Mouse (Mus musculus) limb, embryonic 11.5 days (tissue): ENCODE measurements around the gene Abhd16a. TPM values are rescaled to one million over a fixed set of nuclear protein-coding genes. Genes with fewer than 3 reads are reported as not detected.

Source experiments
- ATAC-seq: fragments of 200-750 bp; cut with Nextera tagmentation; 2 replicates; pipeline ENCODE4 v1.8.0; 2017; ENCODE audit warnings: low read depth; ENCODE audit not compliant: insufficient number of reproducible peaks, low FRiP score, low TSS enrichment
- DNase-seq: peaks from one replicate; pipeline ENCODE4 v3.0.0-alpha.2; 2015; ENCODE audit warnings: low spot score
- H3K27ac ChIP-seq: fragments of 300-500 bp; sonication (generic); replicated peaks from 2 replicates; pipeline ENCODE4 v1.5.1; 2014; ENCODE audit warnings: low read depth, mild to moderate bottlenecking, low read length
- H3K27me3 ChIP-seq: fragments of 300-500 bp; sonication (generic); 2 replicates; pipeline ENCODE4 v1.6.1; 2014; ENCODE audit warnings: mild to moderate bottlenecking, low read length, mixed read lengths; ENCODE audit not compliant: control insufficient read depth, insufficient read depth
- H3K36me3 ChIP-seq: fragments of 300-500 bp; sonication (generic); 2 replicates; pipeline ENCODE4 v1.6.1; 2014; ENCODE audit warnings: mild to moderate bottlenecking, low read length, moderate library complexity, mixed read lengths; ENCODE audit not compliant: control insufficient read depth, insufficient read depth
- H3K4me1 ChIP-seq: fragments of 300-500 bp; sonication (generic); 2 replicates; pipeline ENCODE4 v1.6.1; 2014; ENCODE audit warnings: low read length, mixed read lengths; ENCODE audit not compliant: control insufficient read depth, insufficient read depth
- H3K4me2 ChIP-seq: fragments of 300-500 bp; sonication (generic); 2 replicates; pipeline ENCODE4 v1.6.1; 2014; ENCODE audit warnings: low read depth, mild to moderate bottlenecking, moderate library complexity; ENCODE audit not compliant: severe bottlenecking
- H3K4me3 ChIP-seq: fragments of 300-500 bp; sonication (generic); 2 replicates; pipeline ENCODE4 v1.5.1; 2014; ENCODE audit warnings: low read depth, low read length
- H3K9ac ChIP-seq: fragments of 300-500 bp; sonication (generic); 2 replicates; pipeline ENCODE4 v1.6.1; 2014; ENCODE audit warnings: mild to moderate bottlenecking, low read length
- H3K9me3 ChIP-seq: fragments of 300-500 bp; sonication (generic); 2 replicates; pipeline ENCODE4 v1.6.1; 2016; ENCODE audit warnings: low read length; ENCODE audit not compliant: control insufficient read depth
- WGBS: fragments of 180-500 bp; shearing (Covaris S2); extraction: QIAGEN DNeasy Blood & Tissue Kit; methylation state at CpG from one replicate; pipeline ENCODE4 v1.1.7; 2014; 5-methylcytosine and 5-hydroxymethylcytosine counted together
- polyA plus RNA-seq: library from polyadenylated mRNA; unstranded; fragments of >200 nt; fragmentation: Nextera tagmentation; extraction: Ambion mirVana; gene quantifications from 2 replicates; pipeline ENCODE4 v1.2.1, GENCODE M21; 2014

Abhd16a gene
- polyA plus RNA-seq, 1 experiment from 2014 or later: 46.9 TPM

GRCm38 (mm10) chr17:35064951-35065947 lies 23.8 kb upstream of the Abhd16a start, which contains the start of gene Ly6g6c:
TSS of gene Ly6g6c (plus strand) at chr17:35065388.
- ATAC-seq: peak; percentile 31; the same call in 1 of the 2 replicates
- Histone ChIP-seq H3K4me3 (peak within 1 kb of the TSS; percentile 21), H3K27ac (peak within 1 kb of the TSS; percentile 51; the same call in 1 of the 2 replicates), H3K36me3 (peaks cover 11% of the 10 kb centered on the region), H3K9ac (peak within 1 kb of the TSS; percentile 49), H3K27me3 (peaks cover 27% of the 10 kb centered on the region), H3K4me2 (peak within 1 kb of the TSS; percentile 74), H3K9me3 (no peaks in the 10 kb centered on the region), H3K4me1 (peaks cover 16% of the 10 kb centered on the region)
- 2% methylated on average over 48 of the region's 48 CpGs for WGBS
- DNase-seq: peak; percentile 71

DNA sequence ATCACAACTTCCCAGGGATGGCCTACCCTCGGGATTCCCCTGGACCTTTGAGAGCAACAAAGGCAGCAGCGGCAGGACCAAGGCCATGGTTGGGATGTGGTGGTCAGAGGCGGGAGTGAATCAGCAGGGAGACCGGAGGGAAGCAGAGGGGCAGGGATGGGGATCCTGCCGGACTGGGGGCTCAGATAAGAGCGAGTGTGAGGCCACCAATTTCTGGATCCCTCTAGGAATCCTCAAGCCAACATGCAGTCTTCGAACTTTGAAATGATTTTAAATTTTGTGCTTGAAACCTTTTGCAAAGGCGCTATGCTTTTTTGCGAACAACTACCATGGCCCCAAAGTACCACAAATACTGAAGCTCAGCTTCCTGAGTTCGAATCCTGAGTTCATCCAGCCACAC lies 23.0 kb upstream of the Abhd16a start, which contains the start of gene Mpig6b:
Gene Mpig6b (minus strand): TSS at position 101 of the 400 bp plus-strand sequence.
- 43% methylated on average over 10 of the region's 10 CpGs for WGBS
- H3K36me3 ChIP-seq: peaks cover 7% of the 10 kb centered on the region
- no peak for DNase-seq
- H3K4me3 ChIP-seq: peak within 1 kb of the TSS; percentile 21
- peak within 1 kb of the TSS; percentile 49 for H3K9ac ChIP-seq
- H3K27ac ChIP-seq: no peak within 1 kb of the TSS
- peaks cover 27% of the 10 kb centered on the region for H3K27me3 ChIP-seq
- peak within 1 kb of the TSS; percentile 74 for H3K4me2 ChIP-seq
- peaks cover 13% of the 10 kb centered on the region; the same call in 1 of the 2 replicates for H3K4me1 ChIP-seq
- no peaks in the 10 kb centered on the region for H3K9me3 ChIP-seq
- ATAC-seq: no peak

DNA sequence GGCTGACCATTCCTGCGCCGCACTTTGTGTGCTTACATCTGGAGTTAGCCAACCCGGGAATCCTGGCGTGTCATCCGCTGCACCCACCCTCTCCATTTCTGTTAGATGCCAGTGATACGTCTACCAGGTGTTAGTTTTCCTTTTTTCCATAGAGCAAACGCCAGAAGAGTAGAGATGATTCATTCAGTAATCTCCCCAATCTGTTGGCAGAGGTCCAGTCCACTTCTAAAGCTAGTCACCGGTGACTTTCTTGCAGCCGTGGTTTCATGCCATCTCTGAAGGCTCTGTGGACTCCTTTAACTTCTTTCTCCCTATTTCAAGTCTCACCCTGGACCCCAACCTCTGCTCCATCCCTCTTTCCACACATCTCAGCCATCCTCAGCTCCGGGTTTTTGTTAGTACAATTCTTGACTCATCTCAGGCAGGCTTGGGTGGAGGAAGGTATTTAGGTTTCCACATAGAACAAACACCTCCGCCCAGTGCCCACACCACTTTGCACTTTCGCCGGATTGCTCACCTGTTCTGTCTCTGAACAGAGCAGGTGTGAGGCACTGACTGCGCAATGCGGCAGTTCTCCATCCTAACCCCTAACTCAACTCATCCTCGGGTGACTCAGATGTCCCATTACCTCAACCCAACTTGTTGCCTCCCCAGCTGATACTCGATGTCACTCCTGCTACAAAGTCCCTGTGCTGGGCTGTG lies 20.7 kb upstream of the Abhd16a start:
- Histone ChIP-seq H3K9me3 (no peaks in the 10 kb centered on the region), H3K27me3 (peaks cover 27% of the 10 kb centered on the region), H3K4me1 (peaks cover 13% of the 10 kb centered on the region; the same call in 1 of the 2 replicates), H3K9ac (no peak overlapping the region), H3K4me3 (no peak overlapping the region), H3K27ac (no peak overlapping the region), H3K4me2 (no peak overlapping the region), H3K36me3 (no peaks in the 10 kb centered on the region)
- DNase-seq: no peak
- no peak for ATAC-seq
- 82% methylated on average over 17 of the region's 17 CpGs for WGBS

GRCm38 (mm10) chr17:35070556-35071229 lies 18.4 kb upstream of the Abhd16a start:
- ATAC-seq: no peak
- no peaks in the 10 kb centered on the region for H3K36me3 ChIP-seq
- no peak overlapping the region for H3K27ac ChIP-seq
- H3K4me2 ChIP-seq: no peak overlapping the region
- H3K9me3 ChIP-seq: no peaks in the 10 kb centered on the region
- H3K4me3 ChIP-seq: no peak overlapping the region
- H3K27me3 ChIP-seq: peaks cover 19% of the 10 kb centered on the region
- no peak for DNase-seq
- 66% methylated on average over 6 of the region's 6 CpGs for WGBS
- 0 out of 2 replicates have a peak, but pooled peaks cover 2% of the 10 kb centered on the region for H3K4me1 ChIP-seq
- no peak overlapping the region for H3K9ac ChIP-seq

DNA sequence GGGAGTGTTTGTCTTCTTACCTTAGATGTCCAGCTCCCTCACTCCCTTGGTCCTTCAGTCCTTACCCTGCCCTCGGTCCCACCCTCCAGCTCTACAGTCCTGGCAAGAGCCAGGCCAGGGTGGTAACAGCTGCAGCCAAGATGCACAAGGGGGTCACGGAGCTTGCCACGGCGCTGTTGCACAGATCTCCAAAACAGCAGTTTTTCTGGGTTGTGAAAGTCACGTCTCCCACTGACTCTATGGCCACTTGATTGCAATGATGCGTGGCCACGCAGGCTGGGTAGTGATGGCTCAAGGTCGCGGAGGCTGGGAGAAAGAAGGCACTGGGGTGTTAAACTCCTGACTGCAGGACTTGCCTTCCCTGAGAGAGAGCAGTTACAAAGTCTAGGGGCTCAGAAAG lies 17.6 kb upstream of the Abhd16a start:
- ATAC-seq (no peak), DNase-seq (no peak)
- Histone ChIP-seq H3K36me3 (no peaks in the 10 kb centered on the region), H3K4me3 (no peak overlapping the region), H3K9ac (no peak overlapping the region; the same call in 1 of the 2 replicates), H3K27me3 (peaks cover 12% of the 10 kb centered on the region), H3K9me3 (no peaks in the 10 kb centered on the region), H3K4me2 (no peak overlapping the region), H3K4me1 (0 out of 2 replicates have a peak, but pooled peaks cover 2% of the 10 kb centered on the region), H3K27ac (no peak overlapping the region)
- WGBS: 82% methylated on average over 9 of the region's 9 CpGs

GRCm38 (mm10) chr17:35074097-35074496 lies 15.0 kb upstream of the Abhd16a start:
- Histone ChIP-seq H3K4me1 (peaks cover 12% of the 10 kb centered on the region), H3K4me3 (no peak overlapping the region), H3K27me3 (no peaks in the 10 kb centered on the region), H3K9ac (no peak overlapping the region; the same call in 1 of the 2 replicates), H3K9me3 (no peaks in the 10 kb centered on the region), H3K4me2 (no peak overlapping the region), H3K27ac (no peak overlapping the region), H3K36me3 (no peaks in the 10 kb centered on the region)
- no peak for ATAC-seq
- WGBS: 38% methylated on average over 17 of the region's 17 CpGs
- no peak for DNase-seq

DNA sequence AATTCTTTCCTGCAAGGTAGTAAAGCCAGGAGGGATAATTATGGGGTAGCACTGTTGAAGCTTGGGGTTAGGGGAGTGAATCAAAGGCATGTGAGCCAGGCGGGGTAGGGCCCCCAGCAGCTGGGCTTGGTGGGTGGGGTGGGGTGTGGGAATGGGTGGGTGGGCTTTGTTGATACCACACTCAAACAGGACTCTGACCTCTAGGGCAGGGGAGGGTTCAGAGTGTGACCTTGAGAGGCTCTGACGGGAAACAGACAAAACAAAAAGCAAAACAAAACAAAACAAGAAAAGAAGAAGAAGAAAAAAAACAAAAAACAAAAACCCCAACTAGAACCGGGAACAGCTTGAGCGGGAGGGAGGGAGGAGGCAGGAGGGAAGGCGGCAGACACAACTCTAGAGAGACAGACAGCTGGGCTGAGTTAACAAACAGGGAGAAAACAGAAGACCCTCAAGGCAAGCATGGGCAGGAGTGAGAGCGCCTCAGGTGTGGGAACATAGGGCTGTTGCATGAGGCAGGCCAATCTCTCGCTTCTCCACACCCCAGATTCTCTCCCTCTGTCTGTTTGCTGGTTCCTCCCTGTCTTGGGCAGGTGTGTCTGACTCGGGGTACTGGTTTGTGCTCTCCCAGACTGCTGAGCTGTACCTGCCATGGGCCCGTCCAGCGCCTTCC lies 12.4 kb upstream of the Abhd16a start, which contains the start of gene Ly6g6e:
Gene Ly6g6e (plus strand): TSS at position 396 of the 670 bp plus-strand sequence.
- no peaks in the 10 kb centered on the region for H3K36me3 ChIP-seq
- H3K9ac ChIP-seq: peak within 1 kb of the TSS; percentile 50
- ATAC-seq (no peak), DNase-seq (no peak)
- H3K9me3 ChIP-seq: no peaks in the 10 kb centered on the region
- H3K27me3 ChIP-seq: no peaks in the 10 kb centered on the region
- peaks cover 12% of the 10 kb centered on the region for H3K4me1 ChIP-seq
- H3K27ac ChIP-seq: no peak within 1 kb of the TSS; the same call in 1 of the 2 replicates
- WGBS: 19% methylated on average over 10 of the region's 10 CpGs
- peak within 1 kb of the TSS; percentile 42 for H3K4me2 ChIP-seq
- H3K4me3 ChIP-seq: peak within 1 kb of the TSS; percentile 12; the same call in 1 of the 2 replicates
